ENCODE assay signal across 8 mouse cellular contexts in the genomic region with DNA sequence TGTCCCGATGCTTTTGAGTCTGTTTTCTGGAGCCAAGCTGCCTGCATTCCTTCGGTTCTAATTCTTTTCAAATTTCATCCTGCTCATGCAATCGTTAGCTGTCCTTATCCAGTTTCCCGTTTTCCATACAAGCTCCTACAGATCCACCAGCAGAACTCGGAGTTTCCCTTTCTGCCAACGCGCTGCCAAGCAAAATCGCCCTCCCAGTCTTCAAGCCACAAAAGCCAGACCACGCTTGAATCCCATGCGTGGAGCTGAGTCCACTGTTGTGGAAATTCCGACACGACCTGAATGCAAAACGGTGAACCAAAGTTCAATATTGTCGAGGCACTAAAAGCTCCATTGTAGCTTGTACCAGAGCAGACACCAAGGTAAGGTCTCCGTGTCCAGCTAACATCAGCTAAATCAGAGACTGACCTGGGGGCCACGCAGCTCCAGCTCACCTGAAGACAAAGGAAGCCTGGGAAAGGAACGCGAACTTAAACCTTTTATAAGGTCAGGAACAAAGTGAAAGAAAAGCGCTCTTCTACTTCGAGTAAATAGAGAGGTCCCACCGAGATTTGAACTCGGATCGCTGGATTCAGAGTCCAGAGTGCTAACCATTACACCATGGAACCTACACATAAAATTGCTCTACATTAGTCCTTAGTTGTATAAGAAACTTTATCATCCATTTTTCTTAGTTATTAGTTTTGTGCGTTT. TPM values are rescaled to one million over a fixed set of nuclear protein-coding genes. Genes with fewer than 3 reads are reported as not detected.
DNase-seq lines count a peak whose midpoint lies in the region; ATAC-seq and TF ChIP-seq lines count a peak whose summit lies in the region.

No protein-coding gene starts in this region.

- no peaks in the 10 kb centered on the region for H3K9me3 ChIP-seq in midbrain, embryonic 11.5 days (ENCODE audit: control insufficient read depth, low read length)
- H3K9me3 ChIP-seq in midbrain, embryonic 16.5 days (replicated peaks; ENCODE audit: control insufficient read depth, low read length, poor library complexity, severe bottlenecking), result no peaks in the 10 kb centered on the region
- H3K9me3 ChIP-seq in intestine, embryonic 15.5 days, result no peaks in the 10 kb centered on the region

- no peaks in the 10 kb centered on the region for H3K36me3 ChIP-seq in midbrain, embryonic 11.5 days (ENCODE audit: control insufficient read depth, insufficient read depth, low read length)
- no peaks in the 10 kb centered on the region for H3K36me3 ChIP-seq in midbrain, embryonic 16.5 days (ENCODE audit: control insufficient read depth, insufficient read depth, low read length)
- H3K36me3 ChIP-seq in intestine, embryonic 15.5 days, result no peaks in the 10 kb centered on the region
- no peaks in the 10 kb centered on the region for H3K36me3 ChIP-seq in small intestine, adult 2 months (ENCODE audit: control insufficient read depth, insufficient read depth, low read length)

- TF ChIP-seq CTCF in small intestine, adult 2 months (IDR thresholded peaks at IDR 0.05; ENCODE audit: extremely low read depth, insufficient read length, insufficient replicate concordance, low read depth, low read length), result no peak
- no peak for TF ChIP-seq CTCF in layer of hippocampus, adult 2 months (conservative IDR thresholded peaks at IDR 0.05)

- H3K27ac ChIP-seq in midbrain, embryonic 11.5 days (ENCODE audit: low read depth, low read length), result no peak overlapping the region
- no peak overlapping the region for H3K27ac ChIP-seq in midbrain, embryonic 16.5 days (ENCODE audit: low read length)
- no peak overlapping the region for H3K27ac ChIP-seq in intestine, embryonic 15.5 days
- H3K27ac ChIP-seq in small intestine, adult 2 months (ENCODE audit: insufficient read depth, low read depth, low read length), result no peak overlapping the region
- H3K27ac ChIP-seq in layer of hippocampus, adult 2 months, result no peak overlapping the region

- H3K9ac ChIP-seq in midbrain, embryonic 11.5 days (ENCODE audit: low read length), result no peak overlapping the region
- H3K9ac ChIP-seq in midbrain, embryonic 16.5 days (ENCODE audit: low read depth, low read length), result no peak overlapping the region
- H3K9ac ChIP-seq in intestine, embryonic 15.5 days, result no peak overlapping the region

- peak; percentile 95 for DNase-seq in midbrain, embryonic 11.5 days (ENCODE audit: low spot score, missing footprints)
- peak; percentile 79 for DNase-seq in ZHBTc4 (ENCODE audit: low read depth, low spot score)
- no peak for DNase-seq in layer of hippocampus, adult 2 months (ENCODE audit: low spot score in 2 of 2)
- DNase-seq in adrenal gland, postnatal 10 days, result no peak
- DNase-seq in right cerebral cortex, adult 18-20 months, result no peak

- H3K4me1 ChIP-seq in midbrain, embryonic 11.5 days (ENCODE audit: control insufficient read depth, insufficient read depth, low read length), result no peaks in the 10 kb centered on the region
- no peaks in the 10 kb centered on the region for H3K4me1 ChIP-seq in midbrain, embryonic 16.5 days (ENCODE audit: control insufficient read depth, insufficient read depth, low read length)
- H3K4me1 ChIP-seq in intestine, embryonic 15.5 days (replicated peaks), result no peaks in the 10 kb centered on the region
- H3K4me1 ChIP-seq in small intestine, adult 2 months (ENCODE audit: control insufficient read depth, insufficient read depth, insufficient read length, low read length), result peaks cover 2% of the 10 kb centered on the region; the same call in 1 of the 2 replicates

- peaks cover 65% of the 10 kb centered on the region for H3K27me3 ChIP-seq in midbrain, embryonic 11.5 days (ENCODE audit: control insufficient read depth, insufficient read depth, low read length)
- peaks cover 57% of the 10 kb centered on the region for H3K27me3 ChIP-seq in midbrain, embryonic 16.5 days (ENCODE audit: control insufficient read depth, insufficient read depth, low read depth, low read length)
- peaks cover 58% of the 10 kb centered on the region for H3K27me3 ChIP-seq in intestine, embryonic 15.5 days (replicated peaks)
- H3K27me3 ChIP-seq in small intestine, adult 2 months (ENCODE audit: control insufficient read depth, insufficient read depth, low read length), result peaks cover 39% of the 10 kb centered on the region

- no peak for TF ChIP-seq POLR2A in small intestine, adult 2 months (IDR thresholded peaks at IDR 0.05; ENCODE audit: low read depth, low read length)

- peak overlapping the region; percentile 13; the same call in 1 of the 2 replicates for H3K4me2 ChIP-seq in midbrain, embryonic 11.5 days
- H3K4me2 ChIP-seq in midbrain, embryonic 16.5 days (ENCODE audit: low read length), result no peak overlapping the region
- H3K4me2 ChIP-seq in intestine, embryonic 15.5 days (replicated peaks), result peak overlapping the region; percentile 32; the same call in 1 of the 2 replicates

- 3% methylated on average over 24 of the region's 24 CpGs for WGBS in midbrain, embryonic 11.5 days
- 3% methylated on average over 24 of the region's 24 CpGs for WGBS in midbrain, embryonic 16.5 days
- WGBS in intestine, embryonic 15.5 days, result 3% methylated on average over 24 of the region's 24 CpGs
- WGBS in small intestine, adult 2 months, result 4% methylated on average over 24 of the region's 24 CpGs

- ATAC-seq in midbrain, embryonic 11.5 days (ENCODE audit: low FRiP score), result no peak
- no peak for ATAC-seq in midbrain, embryonic 16.5 days
- peak; percentile 73 for ATAC-seq in intestine, embryonic 15.5 days

- no peak overlapping the region for H3K4me3 ChIP-seq in midbrain, embryonic 11.5 days (ENCODE audit: low read depth, low read length)
- H3K4me3 ChIP-seq in midbrain, embryonic 16.5 days (ENCODE audit: low read depth, low read length), result no peak overlapping the region
- H3K4me3 ChIP-seq in intestine, embryonic 15.5 days (replicated peaks), result peak overlapping the region; percentile 2; the same call in 1 of the 2 replicates
- 0 out of 2 replicates have a peak overlapping the region, but pooled peaks have one; percentile 7 for H3K4me3 ChIP-seq in small intestine, adult 2 months (ENCODE audit: low read depth, low read length)
- no peak overlapping the region for H3K4me3 ChIP-seq in layer of hippocampus, adult 2 months

RNA-seq across cellular contexts. Expression of gene Fcgr1, which starts 47.0 kb away (rescaled TPM):
- polyA plus RNA-seq in midbrain, embryonic 11.5 days (2014; fragmentation: Nextera tagmentation; extraction: Ambion mirVana), result 1.7 and 2.1 TPM in 2 replicates
- 0.89 and 1.5 TPM in 2 replicates for polyA plus RNA-seq in midbrain, embryonic 16.5 days (2015; fragmentation: Nextera tagmentation; extraction: Ambion mirVana)
- 2.3 and 3.0 TPM in 2 replicates for polyA plus RNA-seq in intestine, embryonic 15.5 days (2015; fragmentation: Nextera tagmentation; extraction: Ambion mirVana)
- 1.8 and 2.4 TPM in 2 replicates for polyA plus RNA-seq in small intestine, adult 2 months (2012; rRNA removed)
- total RNA-seq in layer of hippocampus, adult 2 months (2021), result 1 to 10 TPM; 2.2 to 2.3 TPM
- under 1 TPM; 0.84 to 0.88 TPM for total RNA-seq in adrenal gland, postnatal 10 days (2021)

Comparison
In these comparisons a context has a peak if more than half of its experiments do, and no peak if none do; other contexts are left out.
1. DNase-seq: peak in midbrain, embryonic 11.5 days (single experiment) and ZHBTc4 (single experiment); none in layer of hippocampus, adult 2 months (0 of 2), adrenal gland, postnatal 10 days (single experiment) and right cerebral cortex, adult 18-20 months (single experiment).
2. H3K4me3 ChIP-seq: peak in intestine, embryonic 15.5 days (single experiment) and small intestine, adult 2 months (single experiment); none in midbrain, embryonic 11.5 days (single experiment), midbrain, embryonic 16.5 days (single experiment) and layer of hippocampus, adult 2 months (single experiment).